Mouse (Mus musculus): ENCODE measurements around the gene Wrap73.

The Wrap73 gene

GRCm38 (mm10) chr4:154171931-154172604, 29.9 kb downstream of the Wrap73 start:
- ATAC-seq (ENCODE audit: insufficient number of reproducible peaks, low FRiP score, low TSS enrichment): no peak

GRCm38 (mm10) chr4:154177257-154177656, 35.1 kb downstream of the Wrap73 start:
- ATAC-seq (ENCODE audit: insufficient number of reproducible peaks, low FRiP score, low TSS enrichment): no peak

- ATAC-seq (ENCODE audit: insufficient number of reproducible peaks, low FRiP score, low TSS enrichment): no peak
These were observed 38.8 kb downstream of the Wrap73 start for GRCm38 (mm10) chr4:154181001-154181400.

- no peak for ATAC-seq (ENCODE audit: insufficient number of reproducible peaks, low FRiP score, low TSS enrichment)
These were observed 41.4 kb downstream of the Wrap73 start for GRCm38 (mm10) chr4:154183566-154183965.

GRCm38 (mm10) chr4:154185001-154185400, 42.8 kb downstream of the Wrap73 start:
- ATAC-seq (ENCODE audit: insufficient number of reproducible peaks, low FRiP score, low TSS enrichment): no peak

- ATAC-seq (ENCODE audit: insufficient number of reproducible peaks, low FRiP score, low TSS enrichment): no peak
These were observed 43.9 kb downstream of the Wrap73 start for GRCm38 (mm10) chr4:154186002-154186537.

- no peak for ATAC-seq (ENCODE audit: insufficient number of reproducible peaks, low FRiP score, low TSS enrichment)
These were observed 46.8 kb downstream of the Wrap73 start for GRCm38 (mm10) chr4:154188948-154189347.

- ATAC-seq (ENCODE audit: insufficient number of reproducible peaks, low FRiP score, low TSS enrichment): no peak
These were observed 55.8 kb downstream of the Wrap73 start for GRCm38 (mm10) chr4:154197961-154198360.

GRCm38 (mm10) chr4:154198377-154198961, 56.3 kb downstream of the Wrap73 start:
- ATAC-seq (ENCODE audit: insufficient number of reproducible peaks, low FRiP score, low TSS enrichment): no peak

GRCm38 (mm10) chr4:154201511-154201910, 59.3 kb downstream of the Wrap73 start:
- ATAC-seq (ENCODE audit: insufficient number of reproducible peaks, low FRiP score, low TSS enrichment): no peak

- peak; percentile 68 for ATAC-seq (ENCODE audit: insufficient number of reproducible peaks, low FRiP score, low TSS enrichment)
These were observed 62.4 kb downstream of the Wrap73 start for GRCm38 (mm10) chr4:154204532-154204931.

GRCm38 (mm10) chr4:154205392-154205791, 63.2 kb downstream of the Wrap73 start:
- ATAC-seq (ENCODE audit: insufficient number of reproducible peaks, low FRiP score, low TSS enrichment): no peak

GRCm38 (mm10) chr4:154207261-154207660, 65.1 kb downstream of the Wrap73 start:
- no peak for ATAC-seq (ENCODE audit: insufficient number of reproducible peaks, low FRiP score, low TSS enrichment)

- ATAC-seq (ENCODE audit: insufficient number of reproducible peaks, low FRiP score, low TSS enrichment): no peak
These were observed 66.9 kb downstream of the Wrap73 start for GRCm38 (mm10) chr4:154209054-154209453.

- ATAC-seq (ENCODE audit: insufficient number of reproducible peaks, low FRiP score, low TSS enrichment): no peak
These were observed 67.7 kb downstream of the Wrap73 start for GRCm38 (mm10) chr4:154209825-154210224.

- no peak for ATAC-seq (ENCODE audit: insufficient number of reproducible peaks, low FRiP score, low TSS enrichment)
These were observed 69.3 kb downstream of the Wrap73 start for GRCm38 (mm10) chr4:154211459-154211858.

- ATAC-seq (ENCODE audit: insufficient number of reproducible peaks, low FRiP score, low TSS enrichment): no peak
These were observed 71.4 kb downstream of the Wrap73 start for GRCm38 (mm10) chr4:154213586-154213985.

GRCm38 (mm10) chr4:154214075-154214474, 71.9 kb downstream of the Wrap73 start:
- no peak for ATAC-seq (ENCODE audit: insufficient number of reproducible peaks, low FRiP score, low TSS enrichment)

All from cerebellum, adult (tissue).